Mouse (Mus musculus): ENCODE data around the gene AC131692.1.

DNA sequence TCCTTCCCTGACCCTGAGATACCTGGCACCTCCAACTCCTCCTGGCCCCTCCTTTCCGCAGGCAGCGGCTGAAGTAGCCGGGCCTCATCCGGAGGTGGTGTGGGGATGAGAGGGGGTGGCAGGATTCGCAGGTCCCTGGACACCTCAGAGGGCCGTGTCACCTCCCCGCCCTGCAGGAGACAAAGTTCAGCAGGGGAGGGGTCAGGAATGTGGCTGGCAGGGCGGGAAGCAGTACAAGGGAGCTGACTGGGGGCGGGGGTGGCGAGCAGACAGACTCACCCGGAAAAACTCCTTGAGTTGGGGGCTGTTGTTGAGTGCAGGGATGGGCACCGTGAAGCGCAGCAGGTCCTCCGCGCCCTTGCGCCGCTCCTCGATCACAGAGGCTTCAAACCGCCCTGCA lies 27.5 kb downstream of the AC131692.1 start:
- TF ChIP-seq POLR2A (IDR thresholded peaks at IDR 0.05; ENCODE audit: borderline replicate concordance, low read depth, low read length) (no peak), CTCF (IDR thresholded peaks at IDR 0.05; ENCODE audit: low read depth, low read length) (no peak)

Data from bone marrow macrophage, adult 2 months (primary cell).